In the genomic region with DNA sequence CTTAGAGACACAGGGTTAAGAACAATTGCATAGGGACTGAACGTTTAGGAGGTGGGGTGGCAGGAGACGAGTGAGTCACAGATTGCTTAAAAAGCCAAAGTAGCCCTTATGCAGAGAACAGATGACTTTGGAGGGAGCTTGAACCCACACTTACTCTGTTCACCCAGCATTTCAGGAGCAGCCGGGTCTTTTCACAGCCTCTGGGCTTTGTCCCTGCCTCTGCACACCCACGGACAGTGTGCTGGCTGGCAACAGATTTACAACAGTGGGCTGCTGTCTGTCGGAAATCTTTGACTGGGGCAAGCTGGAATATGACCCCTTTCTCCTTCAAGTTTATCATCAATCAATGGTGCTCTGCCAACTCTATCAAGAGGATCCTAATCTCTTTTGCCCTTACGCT, we compare ENCODE assay signal across 8 mouse cellular contexts. TPM values are rescaled to one million over a fixed set of nuclear protein-coding genes. Genes with fewer than 3 reads are reported as not detected.
DNase-seq lines count a peak whose midpoint lies in the region; ATAC-seq lines count a peak whose summit lies in the region.

No protein-coding gene starts in this region.

- H3K27ac ChIP-seq in limb, embryonic 15.5 days: no peak overlapping the region
- H3K27ac ChIP-seq in stomach, embryonic 16.5 days (ENCODE audit: low read length): no peak overlapping the region

- no peak overlapping the region for H3K9ac ChIP-seq in limb, embryonic 15.5 days
- H3K9ac ChIP-seq in stomach, embryonic 16.5 days (ENCODE audit: low read length): peak overlapping the region; percentile 58; the same call in 1 of the 2 replicates

- ATAC-seq in frontal cortex, adult (ENCODE audit: low TSS enrichment): peak; percentile 16; the same call in 1 of the 2 replicates
- no peak for ATAC-seq in limb, embryonic 15.5 days (ENCODE audit: insufficient number of reproducible peaks, low FRiP score, low TSS enrichment, low read depth)
- ATAC-seq in stomach, embryonic 16.5 days (ENCODE audit: insufficient read depth, low FRiP score): no peak
- no peak for ATAC-seq in megakaryocyte, adult 5-6 weeks (ENCODE audit: poor library complexity, severe bottlenecking)

- no peak for DNase-seq in frontal cortex, postnatal 10 days (ENCODE audit: low spot score in 2 of 2)
- peak; percentile 76 for DNase-seq in brain, adult 2 months (ENCODE audit: low read depth, low spot score)
- DNase-seq in heart, postnatal 14 days: peak; percentile 13 to 22
- no peak for DNase-seq in frontal cortex, postnatal 14 days (ENCODE audit: low spot score in 2 of 2)

- 47% methylated on average over 6 of the region's 6 CpGs for WGBS in limb, embryonic 15.5 days
- 26% methylated on average over 6 of the region's 6 CpGs for WGBS in stomach, embryonic 16.5 days

- peaks cover 10% of the 10 kb centered on the region for H3K4me1 ChIP-seq in limb, embryonic 15.5 days
- H3K4me1 ChIP-seq in stomach, embryonic 16.5 days (ENCODE audit: control insufficient read depth, insufficient read depth, low read length): peaks cover 8% of the 10 kb centered on the region

- no peaks in the 10 kb centered on the region for H3K36me3 ChIP-seq in limb, embryonic 15.5 days
- H3K36me3 ChIP-seq in stomach, embryonic 16.5 days (ENCODE audit: control insufficient read depth, insufficient read depth, low read length): no peaks in the 10 kb centered on the region

- no peaks in the 10 kb centered on the region for H3K27me3 ChIP-seq in limb, embryonic 15.5 days
- H3K27me3 ChIP-seq in stomach, embryonic 16.5 days (ENCODE audit: control insufficient read depth, insufficient read depth, low read length): no peaks in the 10 kb centered on the region

- 0 out of 2 replicates have a peak overlapping the region, but pooled peaks have one; percentile 38 for H3K4me3 ChIP-seq in limb, embryonic 15.5 days
- H3K4me3 ChIP-seq in stomach, embryonic 16.5 days (replicated peaks; ENCODE audit: low read length): peak overlapping the region; percentile 42

- no peak overlapping the region for H3K4me2 ChIP-seq in limb, embryonic 15.5 days
- H3K4me2 ChIP-seq in stomach, embryonic 16.5 days (ENCODE audit: low read depth, low read length): peak overlapping the region; percentile 65

- H3K9me3 ChIP-seq in limb, embryonic 15.5 days: no peaks in the 10 kb centered on the region
- H3K9me3 ChIP-seq in stomach, embryonic 16.5 days (replicated peaks; ENCODE audit: control insufficient read depth, low read length): no peaks in the 10 kb centered on the region

- intact Hi-C loops in heart, postnatal 14 days (cut with DNase I): loop anchor here (2.0 to 5.0 kb wide), 4 partner anchors 44 to 306 kb away; partner anchors contain the start of gene Cavin2

RNA-seq across cellular contexts. Expression of gene Cavin2, which starts 44.1 kb away (rescaled TPM):
- 100 to 1,000 TPM; 173 to 186 TPM for total RNA-seq in heart, postnatal 14 days (2021)
- 48.9 and 71.3 TPM in 2 replicates for polyA plus RNA-seq in limb, embryonic 15.5 days (2015; fragmentation: Nextera tagmentation; extraction: Ambion mirVana)
- 91.8 and 97.7 TPM in 2 replicates for polyA plus RNA-seq in stomach, embryonic 16.5 days (2015; fragmentation: Nextera tagmentation; extraction: Ambion mirVana)
- total RNA-seq in megakaryocyte, adult 5-6 weeks (2015): not detected in 2 replicates
- total RNA-seq in megakaryocyte, adult 5-6 weeks (2017): 0.33 TPM in 1 of 2 replicates, not detected in the other

Comparison
In these comparisons a context has a peak if more than half of its experiments do, and no peak if none do; other contexts are left out.
1. DNase-seq: peak in brain, adult 2 months (single experiment) and heart, postnatal 14 days (2 of 2); none in frontal cortex, postnatal 10 days (0 of 2) and frontal cortex, postnatal 14 days (0 of 2).
2. RNA of gene Cavin2, which starts 44.1 kb away (total RNA-seq): 173 to 186 TPM in heart, postnatal 14 days; 0.33 TPM in megakaryocyte, adult 5-6 weeks; every median in the first group is over 100 times any median in the second.